Mouse (Mus musculus) spleen, postnatal 0 days (tissue): ENCODE results near the gene Olfr552. TPM values are rescaled to one million over a fixed set of nuclear protein-coding genes. Genes with fewer than 3 reads are reported as not detected.

ENCODE experiments used
- polyA plus RNA-seq: library from polyadenylated mRNA; unstranded; fragments of >200 nt; fragmentation: Nextera tagmentation; extraction: Ambion mirVana; gene quantifications from 2 replicates; pipeline ENCODE4 v1.2.1, GENCODE M21; 2015

The Olfr552 gene
- polyA plus RNA-seq: not detected in 2 replicates

GRCm38 (mm10) chr7:102597378-102598031 is at the start of gene Olfr552:
Gene Olfr552, plus strand, starts transcription at chr7:102597770.

GRCm38 (mm10) chr7:102549570-102549969 is 48.0 kb upstream of the Olfr552 start, which contains the start of gene Olfr549:
Gene Olfr549, plus strand, starts transcription at chr7:102549870.

GRCm38 (mm10) chr7:102564999-102565997 is 32.3 kb upstream of the Olfr552 start, which contains the start of gene Trim21:
Gene Trim21, minus strand, starts transcription at chr7:102565486.

GRCm38 (mm10) chr7:102571142-102571541 is 26.4 kb upstream of the Olfr552 start, which contains the start of gene Olfr550:
Gene Olfr550, plus strand, starts transcription at chr7:102571442.

GRCm38 (mm10) chr7:102591786-102592185 is 5.8 kb upstream of the Olfr552 start, which contains the start of gene Olfr551:
Gene Olfr551, minus strand, starts transcription at chr7:102591886.

GRCm38 (mm10) chr7:102618118-102618517 is 20.5 kb downstream of the Olfr552 start, which contains the start of gene Olfr553:
Gene Olfr553, minus strand, starts transcription at chr7:102618218.

GRCm38 (mm10) chr7:102638132-102638531 is 40.6 kb downstream of the Olfr552 start, which contains the start of gene Olfr554:
Gene Olfr554, plus strand, starts transcription at chr7:102638432.

Other genes starting within 250 kb of the Olfr552 start
- gene Rrm1, start 156.1 kb upstream of the Olfr552 start, polyA plus RNA-seq: 179 and 203 TPM in 2 replicates
- gene Olfr543, start 116.1 kb upstream of the Olfr552 start, polyA plus RNA-seq: 0.51 and 0.91 TPM in 2 replicates
- 0.19 and 0.34 TPM in 2 replicates for gene Olfr544, start 109.5 kb upstream of the Olfr552 start, polyA plus RNA-seq
- gene Olfr545, start 98.2 kb upstream of the Olfr552 start, polyA plus RNA-seq: 0.08 TPM in 1 of 2 replicates, not detected in the other
- not detected in 2 replicates for gene Olfr547, start 63.0 kb upstream of the Olfr552 start, polyA plus RNA-seq
- gene Olfr548-ps1, start 56.9 kb upstream of the Olfr552 start, polyA plus RNA-seq: not detected in 2 replicates
- gene Olfr549, start 47.9 kb upstream of the Olfr552 start, polyA plus RNA-seq: not detected in 2 replicates
- 1.1 and 1.3 TPM in 2 replicates for gene Trim21, start 32.3 kb upstream of the Olfr552 start, polyA plus RNA-seq
- gene Olfr550, start 26.3 kb upstream of the Olfr552 start, polyA plus RNA-seq: not detected in 2 replicates
- gene Olfr551, start 5.9 kb upstream of the Olfr552 start, polyA plus RNA-seq: not detected in 2 replicates
- gene Olfr553, start 20.4 kb downstream of the Olfr552 start, polyA plus RNA-seq: not detected in 2 replicates
- gene Olfr554, start 40.7 kb downstream of the Olfr552 start, polyA plus RNA-seq: not detected in 2 replicates
- gene Olfr555, start 61.1 kb downstream of the Olfr552 start, polyA plus RNA-seq: not detected in 2 replicates
- gene Olfr556, start 67.1 kb downstream of the Olfr552 start, polyA plus RNA-seq: not detected in 2 replicates
- 3.6 and 4.1 TPM in 2 replicates for gene Trim68, start 89.6 kb downstream of the Olfr552 start, polyA plus RNA-seq
- not detected in 2 replicates for gene Olfr557, start 98.1 kb downstream of the Olfr552 start, polyA plus RNA-seq
- 0.06 TPM in 1 of 2 replicates, not detected in the other for gene Olfr558, start 104.4 kb downstream of the Olfr552 start, polyA plus RNA-seq
- not detected in 2 replicates for gene Olfr33, start 121.3 kb downstream of the Olfr552 start, polyA plus RNA-seq
- not detected in 2 replicates for gene Olfr559, start 129.7 kb downstream of the Olfr552 start, polyA plus RNA-seq
- gene Olfr560, start 161.6 kb downstream of the Olfr552 start, polyA plus RNA-seq: not detected in 2 replicates
- not detected in 2 replicates for gene Olfr78, start 161.7 kb downstream of the Olfr552 start, polyA plus RNA-seq
- not detected in 2 replicates for gene Olfr561, start 173.5 kb downstream of the Olfr552 start, polyA plus RNA-seq
- gene Olfr564, start 205.7 kb downstream of the Olfr552 start, polyA plus RNA-seq: not detected in 2 replicates